ENCODE assay signal across 7 mouse cellular contexts in genomic region chr11:5541230-5541798, GRCm38 (mm10). TPM values are rescaled to one million over a fixed set of nuclear protein-coding genes. Genes with fewer than 3 reads are reported as not detected.
DNase-seq lines count a peak whose midpoint lies in the region; ATAC-seq and TF ChIP-seq lines count a peak whose summit lies in the region.

No protein-coding gene starts in this region.

- H3K9ac ChIP-seq in neural tube, embryonic 11.5 days (ENCODE audit: low read length): peak overlapping the region; percentile 89
- H3K9ac ChIP-seq in hindbrain, embryonic 12.5 days: peak overlapping the region; percentile 90
- peak overlapping the region; percentile 82 for H3K9ac ChIP-seq in midbrain, embryonic 14.5 days (replicated peaks; ENCODE audit: low read length)

- H3K27me3 ChIP-seq in neural tube, embryonic 11.5 days (ENCODE audit: control insufficient read depth, insufficient read depth, low read length): no peaks in the 10 kb centered on the region
- no peaks in the 10 kb centered on the region for H3K27me3 ChIP-seq in hindbrain, embryonic 12.5 days
- H3K27me3 ChIP-seq in midbrain, embryonic 14.5 days (ENCODE audit: control insufficient read depth, insufficient read depth, low read length): no peaks in the 10 kb centered on the region

- 3% methylated on average over 28 of the region's 28 CpGs for WGBS in neural tube, embryonic 11.5 days
- 3% methylated on average over 28 of the region's 28 CpGs for WGBS in hindbrain, embryonic 12.5 days
- WGBS in midbrain, embryonic 14.5 days: 4% methylated on average over 25 of the region's 28 CpGs

- DNase-seq in neural tube, embryonic 11.5 days (ENCODE audit: low spot score): no peak
- DNase-seq in neural tube, embryonic 10.5 days (ENCODE audit: extremely low spot score, low spot score): no peak
- DNase-seq in brain, embryonic 14.5 days (ENCODE audit: low read depth): peak; percentile 36
- DNase-seq in midbrain, embryonic 14.5 days: peak; percentile 48
- DNase-seq in left cerebral cortex, adult 9 months (ENCODE audit: low spot score in 2 of 2): no peak
- DNase-seq in frontal cortex, postnatal 10 days (ENCODE audit: low spot score in 2 of 2): no peak

- peak overlapping the region; percentile 65 for H3K4me2 ChIP-seq in neural tube, embryonic 11.5 days (ENCODE audit: low read depth)
- peak overlapping the region; percentile 82 for H3K4me2 ChIP-seq in hindbrain, embryonic 12.5 days (replicated peaks)
- peak overlapping the region; percentile 84 for H3K4me2 ChIP-seq in midbrain, embryonic 14.5 days (ENCODE audit: low read length)

- H3K4me3 ChIP-seq in neural tube, embryonic 11.5 days (ENCODE audit: low read depth, low read length): peak overlapping the region; percentile 87
- peak overlapping the region; percentile 88 for H3K4me3 ChIP-seq in hindbrain, embryonic 12.5 days
- peak overlapping the region; percentile 88 for H3K4me3 ChIP-seq in midbrain, embryonic 14.5 days (replicated peaks; ENCODE audit: low read depth, low read length)

- no peaks in the 10 kb centered on the region for H3K9me3 ChIP-seq in neural tube, embryonic 11.5 days (ENCODE audit: control insufficient read depth, low read length)
- no peaks in the 10 kb centered on the region for H3K9me3 ChIP-seq in hindbrain, embryonic 12.5 days (replicated peaks)
- no peaks in the 10 kb centered on the region for H3K9me3 ChIP-seq in midbrain, embryonic 14.5 days (ENCODE audit: control insufficient read depth, low read length)

- H3K4me1 ChIP-seq in neural tube, embryonic 11.5 days (ENCODE audit: control insufficient read depth, insufficient read depth, low read length): peaks cover 11% of the 10 kb centered on the region
- peaks cover 12% of the 10 kb centered on the region for H3K4me1 ChIP-seq in hindbrain, embryonic 12.5 days
- H3K4me1 ChIP-seq in midbrain, embryonic 14.5 days (ENCODE audit: control insufficient read depth, insufficient read depth, low read length): peaks cover 8% of the 10 kb centered on the region

- no peak for TF ChIP-seq CTCF in brain, embryonic 14.5 days (IDR thresholded peaks at IDR 0.05; ENCODE audit: borderline replicate concordance, extremely low read depth, insufficient read depth, insufficient read length)

- peak overlapping the region; percentile 50; the same call in 1 of the 2 replicates for H3K27ac ChIP-seq in neural tube, embryonic 11.5 days (ENCODE audit: low read depth, low read length)
- H3K27ac ChIP-seq in hindbrain, embryonic 12.5 days: peak overlapping the region; percentile 86; the same call in 1 of the 2 replicates
- peak overlapping the region; percentile 74 for H3K27ac ChIP-seq in midbrain, embryonic 14.5 days (replicated peaks; ENCODE audit: low read depth, low read length)

- TF ChIP-seq POLR2A in brain, embryonic 14.5 days (IDR thresholded peaks at IDR 0.05; ENCODE audit: borderline replicate concordance, extremely low read depth, insufficient read depth, insufficient read length, poor library complexity, severe bottlenecking): no peak

- no peak for ATAC-seq in neural tube, embryonic 11.5 days (ENCODE audit: insufficient read depth, low FRiP score, low TSS enrichment)
- ATAC-seq in hindbrain, embryonic 12.5 days (ENCODE audit: low FRiP score): peak; percentile 9; the same call in 1 of the 2 replicates
- no peak for ATAC-seq in midbrain, embryonic 14.5 days (ENCODE audit: low FRiP score, low TSS enrichment)

- no peaks in the 10 kb centered on the region; the same call in 1 of the 2 replicates for H3K36me3 ChIP-seq in neural tube, embryonic 11.5 days (ENCODE audit: control insufficient read depth, insufficient read depth, low read length)
- no peaks in the 10 kb centered on the region for H3K36me3 ChIP-seq in hindbrain, embryonic 12.5 days
- peaks cover 4% of the 10 kb centered on the region; the same call in 1 of the 2 replicates for H3K36me3 ChIP-seq in midbrain, embryonic 14.5 days (ENCODE audit: control insufficient read depth, insufficient read depth, low read length)

RNA-seq across cellular contexts. Expression of gene Ccdc117, which starts 0.7 kb away (rescaled TPM):
- 26.4 and 28.2 TPM in 2 replicates for polyA plus RNA-seq in neural tube, embryonic 11.5 days (2014; fragmentation: Nextera tagmentation; extraction: Ambion mirVana)
- 13.9 and 14.6 TPM in 2 replicates for polyA plus RNA-seq in brain, embryonic 14.5 days (2012; rRNA removed)
- polyA plus RNA-seq in hindbrain, embryonic 12.5 days (2016; fragmentation: Nextera tagmentation; extraction: Ambion mirVana): 23.1 and 25.3 TPM in 2 replicates
- polyA plus RNA-seq in midbrain, embryonic 14.5 days (2014; fragmentation: Nextera tagmentation; extraction: Ambion mirVana): 9.2 and 14.8 TPM in 2 replicates

RNA-seq across cellular contexts. Expression of gene Xbp1, which starts 20.9 kb away (rescaled TPM):
- 150 and 165 TPM in 2 replicates for polyA plus RNA-seq in neural tube, embryonic 11.5 days (2014; fragmentation: Nextera tagmentation; extraction: Ambion mirVana)
- 57.8 and 60.8 TPM in 2 replicates for polyA plus RNA-seq in brain, embryonic 14.5 days (2012; rRNA removed)
- polyA plus RNA-seq in hindbrain, embryonic 12.5 days (2016; fragmentation: Nextera tagmentation; extraction: Ambion mirVana): 135 and 146 TPM in 2 replicates
- polyA plus RNA-seq in midbrain, embryonic 14.5 days (2014; fragmentation: Nextera tagmentation; extraction: Ambion mirVana): 130 and 138 TPM in 2 replicates

RNA-seq across cellular contexts. Expression of gene Ankrd36, which starts 28.2 kb away (rescaled TPM):
- not detected in 2 replicates for polyA plus RNA-seq in neural tube, embryonic 11.5 days (2014; fragmentation: Nextera tagmentation; extraction: Ambion mirVana)
- 0.08 TPM in 1 of 2 replicates, not detected in the other for polyA plus RNA-seq in brain, embryonic 14.5 days (2012; rRNA removed)
- 0.15 TPM in 1 of 2 replicates, not detected in the other for polyA plus RNA-seq in hindbrain, embryonic 12.5 days (2016; fragmentation: Nextera tagmentation; extraction: Ambion mirVana)
- not detected in 2 replicates for polyA plus RNA-seq in midbrain, embryonic 14.5 days (2014; fragmentation: Nextera tagmentation; extraction: Ambion mirVana)

Comparison
In these comparisons a context has a peak if more than half of its experiments do, and no peak if none do; other contexts are left out.
1. DNase-seq: peak in brain, embryonic 14.5 days (single experiment) and midbrain, embryonic 14.5 days (single experiment); none in neural tube, embryonic 11.5 days (single experiment), neural tube, embryonic 10.5 days (single experiment), left cerebral cortex, adult 9 months (0 of 2) and frontal cortex, postnatal 10 days (0 of 2).
2. Peak in every context shown above with its lines, with median percentiles within 50 percentile points of each other: H3K27ac ChIP-seq, H3K4me2 ChIP-seq, H3K4me3 ChIP-seq and H3K9ac ChIP-seq.